Mouse (Mus musculus) C2C12 (cell line): Measurements from ENCODE around the gene Cnep1r1. TPM values are rescaled to one million over a fixed set of nuclear protein-coding genes. Genes with fewer than 3 reads are reported as not detected.

Experiments
- H3K27me3 ChIP-seq: one replicate; pipeline ENCODE4 v1.6.1; 2011; ENCODE audit not compliant: control insufficient read depth, insufficient read depth, insufficient read length
- H3K36me3 ChIP-seq: one replicate; pipeline ENCODE4 v1.6.1; 2011; ENCODE audit not compliant: control insufficient read depth, insufficient read depth
- H3K4me3 ChIP-seq: one replicate; pipeline ENCODE4 v1.5.1; 2011; ENCODE audit warnings: mild to moderate bottlenecking, control low read depth; ENCODE audit not compliant: poor library complexity, insufficient read depth, severe bottlenecking
- H3K79me2 ChIP-seq: one replicate; pipeline ENCODE4 v1.6.1; 2011; ENCODE audit not compliant: control insufficient read depth, insufficient read depth
- H3K79me3 ChIP-seq: one replicate; pipeline ENCODE4 v1.6.1; 2011; ENCODE audit warnings: low read depth, control low read depth
- H3ac ChIP-seq: one replicate; pipeline ENCODE3; 2011; ENCODE audit warnings: low read depth; ENCODE audit not compliant: control insufficient read depth, insufficient read length
- CEBPB ChIP-seq: IDR thresholded peaks from one replicate; pipeline ENCODE4 v1.6.1; 2011; ENCODE audit warnings: low read depth, mild to moderate bottlenecking, control low read depth, moderate library complexity
- CTCF ChIP-seq: IDR thresholded peaks from one replicate; pipeline ENCODE4 v1.5.1; 2011; ENCODE audit not compliant: control insufficient read depth, insufficient read depth, insufficient read length
- FOSL1 ChIP-seq: IDR thresholded peaks from one replicate; pipeline ENCODE4 v1.8.0; 2011; ENCODE audit warnings: mild to moderate bottlenecking, low read length; ENCODE audit not compliant: poor library complexity, insufficient read depth, severe bottlenecking
- MAX ChIP-seq: IDR thresholded peaks from one replicate; pipeline ENCODE4 v1.6.1; 2011; ENCODE audit warnings: mild to moderate bottlenecking, control low read depth
- MYOD1 ChIP-seq: IDR thresholded peaks from one replicate; pipeline ENCODE4 v1.6.1; 2011; ENCODE audit warnings: low read depth; ENCODE audit not compliant: control insufficient read depth, insufficient read length
- MYOG ChIP-seq: IDR thresholded peaks from one replicate; pipeline ENCODE4 v1.6.1; 2011; ENCODE audit not compliant: control insufficient read depth, insufficient read length; ENCODE audit errors: extremely low read depth
- USF1 ChIP-seq: IDR thresholded peaks from one replicate; pipeline ENCODE4 v1.6.1; 2011; ENCODE audit warnings: low read depth, mild to moderate bottlenecking, control low read depth, moderate library complexity
- long read RNA-seq, 2 experiments: library from polyadenylated mRNA; unstranded; transcript quantifications; one replicate each; pipeline ENCODE4 v2.0.0; 2019 to 2020
- polyA plus RNA-seq: library from polyadenylated mRNA; unstranded; fragments of >200 nt; fragmentation: generic; extraction: Trizol; gene quantifications from one replicate; pipeline ENCODE4 v1.2.1, GENCODE M21; 2012; ENCODE audit warnings: missing spikeins

Cnep1r1 gene
- polyA plus RNA-seq, result 17.9 TPM
- long read RNA-seq, experiment 1, transcript Cnep1r1-201 (6 exons, 1,731 nt), result major isoform, 52 of 76 reads
- long read RNA-seq, experiment 1, transcript Cnep1r1-204 (5 exons, 1,643 nt), result minor isoform, 7 of 76 reads
- long read RNA-seq, experiment 1, partial matches to known transcripts, result 6 of 76 reads
- long read RNA-seq, experiment 1, other reads (novel, unspliced or antisense), result 11 of 76 reads
- long read RNA-seq, experiment 2, transcript Cnep1r1-201 (6 exons, 1,731 nt), result major isoform, 136 of 191 reads
- long read RNA-seq, experiment 2, transcript Cnep1r1-204 (5 exons, 1,643 nt), result minor isoform, 14 of 191 reads
- long read RNA-seq, experiment 2, partial matches to known transcripts, result 3 of 191 reads
- long read RNA-seq, experiment 2, other reads (novel, unspliced or antisense), result 30 of 191 reads

- TF ChIP-seq CTCF (peak; percentile 61), MYOG (no peak)
- peak within 1 kb of the TSS; percentile 100 for H3ac ChIP-seq
- H3K36me3 ChIP-seq, result peaks cover 14% of the 10 kb centered on the region
These were observed at the start of gene Cnep1r1 for GRCm38 (mm10) chr8:88118456-88119036. Cnep1r1 (plus strand) TSS chr8:88118769.

GRCm38 (mm10) chr8:88082183-88082582 lies 36.4 kb upstream of the Cnep1r1 start:
- no peak overlapping the region for H3ac ChIP-seq
- no peak for TF ChIP-seq CTCF
- TF ChIP-seq MYOD1, result no peak
- no peak for TF ChIP-seq MAX
- TF ChIP-seq CEBPB, result no peak
- no peak for TF ChIP-seq USF1
- TF ChIP-seq MYOG, result no peak
- no peak for TF ChIP-seq FOSL1
- H3K36me3 ChIP-seq, result no peaks in the 10 kb centered on the region
- no peak overlapping the region for H3K4me3 ChIP-seq
- no peaks in the 10 kb centered on the region for H3K79me3 ChIP-seq
- H3K27me3 ChIP-seq, result no peaks in the 10 kb centered on the region
- no peaks in the 10 kb centered on the region for H3K79me2 ChIP-seq

More at GRCm38 (mm10) chr8:88118456-88119036, at the start of gene Cnep1r1:
- H3K79me3 ChIP-seq, result peaks cover 29% of the 10 kb centered on the region
- peak within 1 kb of the TSS; percentile 60 for H3K4me3 ChIP-seq
- H3K27me3 ChIP-seq, result no peaks in the 10 kb centered on the region
- peaks cover 47% of the 10 kb centered on the region for H3K79me2 ChIP-seq

DNA sequence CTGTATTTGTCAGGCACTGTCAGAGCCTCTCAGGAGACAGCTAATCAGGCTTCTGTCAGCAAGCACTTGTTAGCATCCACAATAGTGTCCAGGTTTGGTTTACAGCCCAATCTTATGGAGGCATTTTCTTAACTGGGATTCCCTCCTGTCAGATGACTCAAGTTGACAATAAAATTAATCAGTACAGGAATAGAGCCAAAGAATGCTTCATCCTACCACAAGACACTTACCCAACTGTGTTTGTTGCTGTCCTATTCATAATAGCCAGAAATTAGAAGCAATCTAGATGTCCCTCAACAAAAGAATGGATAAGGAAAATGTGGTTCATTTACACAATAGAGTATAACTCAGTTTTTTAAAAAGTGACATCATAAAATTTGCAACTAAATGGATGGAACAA lies 30.6 kb upstream of the Cnep1r1 start:
- no peaks in the 10 kb centered on the region for H3K79me2 ChIP-seq
- no peaks in the 10 kb centered on the region for H3K36me3 ChIP-seq
- no peak overlapping the region for H3ac ChIP-seq
- no peaks in the 10 kb centered on the region for H3K27me3 ChIP-seq
- H3K4me3 ChIP-seq, result no peak overlapping the region
- no peaks in the 10 kb centered on the region for H3K79me3 ChIP-seq
- TF ChIP-seq FOSL1 (peak; percentile 18), MYOD1 (no peak), USF1 (no peak), CTCF (no peak)

GRCm38 (mm10) chr8:88091661-88092060 lies 26.9 kb upstream of the Cnep1r1 start:
- Histone ChIP-seq H3K4me3 (no peak overlapping the region), H3K79me3 (no peaks in the 10 kb centered on the region), H3K27me3 (no peaks in the 10 kb centered on the region), H3K36me3 (no peaks in the 10 kb centered on the region), H3ac (no peak overlapping the region), H3K79me2 (no peaks in the 10 kb centered on the region)
- TF ChIP-seq CTCF (no peak), CEBPB (peak; percentile 54)

- Histone ChIP-seq H3K36me3 (no peaks in the 10 kb centered on the region), H3K79me3 (no peaks in the 10 kb centered on the region), H3K4me3 (no peak overlapping the region), H3K27me3 (no peaks in the 10 kb centered on the region), H3ac (no peak overlapping the region), H3K79me2 (no peaks in the 10 kb centered on the region)
- TF ChIP-seq CEBPB (no peak), MAX (no peak), MYOD1 (no peak), CTCF (no peak), MYOG (no peak), USF1 (no peak), FOSL1 (no peak)
These were observed 25.2 kb upstream of the Cnep1r1 start for GRCm38 (mm10) chr8:88093367-88093766.

GRCm38 (mm10) chr8:88098856-88099255 lies 19.7 kb upstream of the Cnep1r1 start:
- Histone ChIP-seq H3K27me3 (no peaks in the 10 kb centered on the region), H3K79me3 (no peaks in the 10 kb centered on the region), H3K4me3 (no peak overlapping the region), H3K79me2 (no peaks in the 10 kb centered on the region), H3ac (no peak overlapping the region), H3K36me3 (no peaks in the 10 kb centered on the region)
- TF ChIP-seq CEBPB (no peak), FOSL1 (no peak), CTCF (no peak), USF1 (no peak), MYOG (no peak), MYOD1 (no peak)
